Mouse (Mus musculus): ENCODE results near the gene Pcdh17.

DNA sequence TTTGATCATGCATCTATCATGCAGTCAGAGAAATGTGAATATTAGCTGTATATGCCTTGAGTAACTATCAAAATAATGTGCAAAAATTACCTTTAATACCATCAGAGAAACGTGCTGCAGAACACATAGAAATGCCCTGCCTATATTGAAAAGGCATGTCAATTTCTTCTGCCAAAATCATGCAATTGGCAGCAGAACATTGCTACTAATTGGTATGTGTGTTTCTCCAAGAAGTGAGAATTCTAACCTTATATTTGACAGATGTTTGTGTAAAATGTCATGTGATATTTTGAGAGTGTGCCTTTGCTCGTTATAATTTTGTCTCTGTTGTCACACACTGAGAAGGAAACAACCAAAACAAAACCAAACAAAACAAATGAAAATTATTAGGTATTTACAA is 18.6 kb upstream of the Pcdh17 start:
- TF ChIP-seq CTCF (IDR thresholded peaks at IDR 0.05; ENCODE audit: insufficient read depth, low read depth, low read length) (no peak), POLR2A (IDR thresholded peaks at IDR 0.05; ENCODE audit: insufficient read depth, low read depth, low read length) (no peak)

Measured in olfactory bulb, adult 2 months (tissue).